Mouse (Mus musculus) forebrain, postnatal 0 days (tissue): ENCODE results near the gene Smtnl1. TPM values are rescaled to one million over a fixed set of nuclear protein-coding genes. Genes with fewer than 3 reads are reported as not detected.
A peak's percentile ranks its signal among the peaks of the same experiment; 100 is the strongest.

Experiments
- ATAC-seq: fragments of 200-750 bp; cut with Nextera tagmentation; 2 replicates; pipeline ENCODE4 v1.8.0; 2017; ENCODE audit warnings: mild to moderate bottlenecking, moderate library complexity
- DNase-seq: peaks from one replicate; pipeline ENCODE4 v3.0.0-alpha.2; 2015
- H3K27ac ChIP-seq: fragments of 300-500 bp; sonication (generic); 2 replicates; pipeline ENCODE4 v1.5.1; 2014; ENCODE audit warnings: low read depth, mild to moderate bottlenecking, antibody characterized with exemption, low read length, moderate library complexity, mixed read lengths
- H3K27me3 ChIP-seq: fragments of 300-500 bp; sonication (generic); 2 replicates; pipeline ENCODE4 v1.6.1; 2014; ENCODE audit warnings: mild to moderate bottlenecking, low read length, mixed read lengths; ENCODE audit not compliant: insufficient read depth
- H3K36me3 ChIP-seq: fragments of 300-500 bp; sonication (generic); 2 replicates; pipeline ENCODE4 v1.6.1; 2014; ENCODE audit warnings: mild to moderate bottlenecking, moderate library complexity; ENCODE audit not compliant: insufficient read depth
- H3K4me1 ChIP-seq: fragments of 300-500 bp; sonication (generic); 2 replicates; pipeline ENCODE4 v1.6.1; 2014; ENCODE audit warnings: antibody characterized with exemption; ENCODE audit not compliant: insufficient read depth
- H3K4me2 ChIP-seq: fragments of 300-500 bp; sonication (generic); 2 replicates; pipeline ENCODE4 v1.6.1; 2014; ENCODE audit warnings: low read depth, mild to moderate bottlenecking, moderate library complexity
- H3K4me3 ChIP-seq: fragments of 300-500 bp; sonication (generic); 2 replicates; pipeline ENCODE4 v1.5.1; 2014; ENCODE audit warnings: low read depth, low read length, mixed read lengths
- H3K9ac ChIP-seq: fragments of 300-500 bp; sonication (generic); 2 replicates; pipeline ENCODE4 v1.6.1; 2014; ENCODE audit warnings: mild to moderate bottlenecking
- H3K9me3 ChIP-seq: fragments of 300-500 bp; sonication (generic); 2 replicates; pipeline ENCODE4 v1.6.1; 2016; ENCODE audit warnings: low read length
- CTCF ChIP-seq: sonication (generic); IDR thresholded peaks from 2 replicates; pipeline ENCODE4 v1.5.1; 2016; ENCODE audit warnings: antibody characterized with exemption, control low read depth, low read depth
- WGBS: fragments of 180-500 bp; shearing (Covaris S2); extraction: QIAGEN DNeasy Blood & Tissue Kit; methylation state at CpG from one replicate; pipeline ENCODE4 v1.1.7; 2014; 5-methylcytosine and 5-hydroxymethylcytosine counted together
- polyA plus RNA-seq: library from polyadenylated mRNA; unstranded; fragments of >200 nt; fragmentation: Nextera tagmentation; extraction: Ambion mirVana; gene quantifications from 2 replicates; pipeline ENCODE4 v1.2.1, GENCODE M21; 2015
- total RNA-seq: library from RNA; depleted of rRNA; stranded (reverse); fragments of >200 nt; gene quantifications from 2 replicates; pipeline ENCODE4 v1.2.3, GENCODE M21; 2014

Gene Smtnl1
- total and polyA plus RNA-seq, 2 experiments from 2014 or later: 0.17 to 0.29 TPM

DNA sequence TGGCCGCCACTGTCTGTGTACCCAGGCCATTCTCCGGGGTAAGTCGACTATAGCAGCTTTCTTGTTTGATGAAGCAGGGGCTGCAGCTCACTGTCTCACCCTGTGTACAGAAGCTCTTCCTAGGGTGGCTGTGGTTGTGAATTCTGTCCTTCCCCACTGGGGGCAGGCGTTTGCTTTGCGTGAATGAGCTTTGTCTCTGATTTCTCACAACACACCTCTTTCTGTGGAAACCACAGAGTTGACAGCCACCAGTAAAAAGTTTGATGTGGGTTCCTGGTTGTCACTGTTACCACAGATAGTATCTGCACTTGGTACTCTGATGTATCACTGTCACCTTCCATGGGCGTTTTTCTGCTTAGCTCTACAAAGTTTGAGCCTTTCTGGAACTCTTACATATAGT, 43.2 kb downstream of the Smtnl1 start:
- Histone ChIP-seq H3K27me3 (no peaks in the 10 kb centered on the region), H3K27ac (no peak overlapping the region), H3K4me2 (no peak overlapping the region), H3K9ac (no peak overlapping the region), H3K9me3 (no peaks in the 10 kb centered on the region), H3K4me1 (peaks cover 5% of the 10 kb centered on the region; the same call in 1 of the 2 replicates), H3K36me3 (no peaks in the 10 kb centered on the region), H3K4me3 (no peak overlapping the region)
- 69% methylated on average over 6 of the region's 6 CpGs for WGBS
- ATAC-seq: no peak
- no peak for DNase-seq
- TF ChIP-seq CTCF: peak; percentile 38

DNA sequence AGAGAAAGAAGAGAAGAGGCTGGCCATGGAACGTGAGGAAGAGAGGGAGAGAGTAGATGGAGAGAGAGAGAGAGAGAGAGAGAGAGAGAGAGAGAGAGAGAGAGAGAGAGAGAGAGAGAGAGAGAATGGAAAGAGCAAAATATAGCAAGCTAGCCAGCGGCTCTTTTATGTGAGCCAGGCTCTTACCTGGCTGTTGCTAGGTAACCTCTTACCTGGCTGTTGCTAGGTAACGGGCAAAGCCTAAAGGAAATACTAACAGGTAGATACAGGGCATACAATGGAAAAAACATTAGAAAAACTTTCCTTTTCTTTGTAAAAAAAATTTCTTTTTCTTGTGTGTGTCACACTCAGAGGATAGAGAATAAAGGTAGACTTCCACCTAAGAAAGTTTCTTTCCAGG, 44.7 kb downstream of the Smtnl1 start:
- H3K4me2 ChIP-seq: no peak overlapping the region
- peak; percentile 67; the same call in 1 of the 2 replicates for ATAC-seq
- H3K9me3 ChIP-seq: no peaks in the 10 kb centered on the region
- H3K4me3 ChIP-seq: no peak overlapping the region
- TF ChIP-seq CTCF: no peak
- no peak overlapping the region for H3K9ac ChIP-seq
- H3K27me3 ChIP-seq: no peaks in the 10 kb centered on the region
- peak; percentile 26 for DNase-seq
- H3K27ac ChIP-seq: peak overlapping the region; percentile 62
- no peaks in the 10 kb centered on the region for H3K36me3 ChIP-seq
- H3K4me1 ChIP-seq: peaks cover 5% of the 10 kb centered on the region; the same call in 1 of the 2 replicates
- 48% methylated on average over 3 of the region's 3 CpGs for WGBS

DNA sequence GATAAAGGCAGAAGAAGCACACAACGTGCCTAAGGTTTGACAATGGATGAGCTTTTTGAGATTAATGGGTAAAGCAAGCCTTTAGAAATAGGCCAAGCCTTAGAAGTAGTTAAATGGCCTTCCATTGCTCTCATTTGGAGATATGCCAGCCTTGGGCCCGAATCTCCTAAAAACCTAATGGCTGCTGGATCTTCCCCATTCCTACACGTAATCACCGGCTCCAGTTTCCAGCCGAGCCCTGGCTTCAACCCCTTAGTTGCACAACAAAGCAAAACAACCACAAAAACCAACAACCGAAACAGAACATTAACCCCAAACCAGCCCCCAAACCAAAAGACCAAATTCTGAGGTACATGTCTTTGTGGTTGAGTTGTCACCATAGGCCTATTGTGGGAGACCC, 46.8 kb downstream of the Smtnl1 start:
- peak overlapping the region; percentile 35; the same call in 1 of the 2 replicates for H3K27ac ChIP-seq
- H3K27me3 ChIP-seq: no peaks in the 10 kb centered on the region
- no peak overlapping the region for H3K9ac ChIP-seq
- no peaks in the 10 kb centered on the region for H3K9me3 ChIP-seq
- peaks cover 5% of the 10 kb centered on the region; the same call in 1 of the 2 replicates for H3K4me1 ChIP-seq
- no peaks in the 10 kb centered on the region for H3K36me3 ChIP-seq
- ATAC-seq: no peak
- WGBS: 61% methylated on average over 6 of the region's 6 CpGs
- no peak overlapping the region for H3K4me2 ChIP-seq
- no peak for TF ChIP-seq CTCF
- DNase-seq: peak; percentile 9
- no peak overlapping the region for H3K4me3 ChIP-seq

DNA sequence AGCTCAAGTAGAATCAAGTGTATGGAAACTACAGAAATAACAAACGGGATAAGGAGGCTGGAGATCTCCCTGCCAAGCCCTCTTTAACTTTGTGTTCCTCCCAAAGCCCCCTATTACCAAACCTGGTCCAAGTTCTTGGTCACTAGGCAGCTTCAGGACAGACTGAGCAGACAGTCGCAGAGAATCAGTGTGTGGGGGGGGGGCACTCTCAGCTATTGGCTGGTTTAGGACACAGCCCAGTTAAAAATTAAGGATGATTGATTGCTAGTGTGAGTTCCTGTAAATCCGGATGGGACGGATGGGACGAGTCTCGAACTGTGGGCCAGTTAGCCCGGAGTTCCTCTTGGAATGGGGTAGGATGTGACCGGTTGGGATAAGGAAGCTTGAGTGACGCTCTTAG, 47.2 kb downstream of the Smtnl1 start, which contains the start of gene Serping1:
TSS of gene Serping1 (minus strand) at position 204 of the 400 bp plus-strand sequence.
- Histone ChIP-seq H3K4me1 (peaks cover 5% of the 10 kb centered on the region; the same call in 1 of the 2 replicates), H3K9ac (peak within 1 kb of the TSS; percentile 37), H3K27me3 (no peaks in the 10 kb centered on the region), H3K4me2 (peak within 1 kb of the TSS; percentile 42), H3K4me3 (0 out of 2 replicates have a peak within 1 kb of the TSS, but pooled peaks have one; percentile 11), H3K27ac (peak within 1 kb of the TSS; percentile 35; the same call in 1 of the 2 replicates), H3K36me3 (no peaks in the 10 kb centered on the region), H3K9me3 (no peaks in the 10 kb centered on the region)
- WGBS: 61% methylated on average over 9 of the region's 9 CpGs
- ATAC-seq: no peak
- no peak for TF ChIP-seq CTCF
- DNase-seq: no peak

DNA sequence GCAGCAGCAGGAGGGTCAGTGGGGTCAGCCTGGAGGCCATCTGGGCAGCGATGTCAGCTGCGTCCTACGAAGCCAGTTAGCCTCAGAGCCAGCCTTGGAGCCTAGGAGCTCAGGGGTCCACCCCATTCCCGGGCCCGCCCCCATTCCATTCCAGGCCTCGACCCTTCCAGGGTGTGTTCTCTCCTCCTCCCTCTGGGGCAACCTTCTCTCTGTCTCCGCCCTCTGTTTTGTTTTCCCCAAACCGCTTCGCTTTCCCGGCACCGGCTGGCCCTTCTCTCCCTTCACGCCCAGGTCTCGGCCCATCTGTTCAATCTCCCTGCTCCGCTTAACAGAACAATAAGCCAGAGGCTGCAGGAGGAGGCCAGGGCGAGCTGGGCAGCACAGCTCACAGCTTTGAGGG, 47.7 kb downstream of the Smtnl1 start:
- DNase-seq (peak; percentile 28), ATAC-seq (peak; percentile 76)
- Histone ChIP-seq H3K9me3 (no peaks in the 10 kb centered on the region), H3K4me3 (0 out of 2 replicates have a peak overlapping the region, but pooled peaks have one; percentile 11), H3K4me1 (peaks cover 5% of the 10 kb centered on the region; the same call in 1 of the 2 replicates), H3K9ac (peak overlapping the region; percentile 37), H3K4me2 (peak overlapping the region; percentile 42), H3K27ac (no peak overlapping the region), H3K36me3 (no peaks in the 10 kb centered on the region), H3K27me3 (no peaks in the 10 kb centered on the region)
- TF ChIP-seq CTCF: no peak
- WGBS: 6% methylated on average over 15 of the region's 15 CpGs

DNA sequence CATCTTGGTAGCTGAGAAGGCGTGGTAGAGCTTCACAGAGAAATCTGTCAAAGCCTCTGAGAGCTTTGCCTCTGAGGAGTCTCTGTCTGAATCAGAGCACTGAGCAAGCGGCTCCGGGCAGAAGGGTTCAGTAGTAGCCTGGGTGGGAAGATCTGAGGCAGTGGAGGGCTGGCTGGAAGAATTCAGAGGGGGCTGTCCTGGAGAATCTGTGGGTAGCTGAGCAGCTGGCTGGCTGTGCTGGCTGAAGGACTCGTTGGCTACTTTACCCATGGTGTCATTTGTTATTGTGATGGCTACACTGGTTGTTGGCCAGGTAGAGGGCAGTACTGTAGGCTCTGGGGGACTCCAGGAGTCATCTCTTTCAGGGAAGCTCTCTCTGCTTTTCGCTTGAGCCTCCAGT, 49.3 kb downstream of the Smtnl1 start:
- no peak for ATAC-seq
- Histone ChIP-seq H3K36me3 (no peaks in the 10 kb centered on the region), H3K4me3 (no peak overlapping the region), H3K9me3 (no peaks in the 10 kb centered on the region), H3K27me3 (no peaks in the 10 kb centered on the region), H3K4me2 (no peak overlapping the region), H3K4me1 (peaks cover 5% of the 10 kb centered on the region; the same call in 1 of the 2 replicates), H3K27ac (no peak overlapping the region), H3K9ac (no peak overlapping the region)
- DNase-seq: no peak
- no peak for TF ChIP-seq CTCF
- WGBS: 89% methylated on average over 5 of the region's 5 CpGs

DNA sequence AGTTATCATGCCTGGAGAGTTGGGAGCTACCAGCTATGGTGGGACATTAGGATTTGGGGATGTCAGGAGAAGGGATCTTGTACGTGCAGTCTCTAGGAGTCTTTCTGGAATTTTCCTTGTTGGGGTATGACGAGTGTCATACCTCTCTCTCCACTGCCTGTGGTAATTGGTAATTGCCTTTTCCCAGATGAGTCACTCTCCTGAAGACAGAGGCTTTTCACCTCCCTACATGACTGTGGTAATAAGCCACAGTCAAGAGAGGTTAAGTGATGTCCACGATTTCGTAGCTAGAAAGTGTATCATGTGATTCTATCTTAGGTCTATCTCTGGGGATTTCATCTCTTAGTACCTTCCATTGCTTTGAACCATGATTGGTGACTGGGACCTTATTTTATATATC, 50.0 kb downstream of the Smtnl1 start:
- peaks cover 5% of the 10 kb centered on the region; the same call in 1 of the 2 replicates for H3K4me1 ChIP-seq
- WGBS: 89% methylated on average over 4 of the region's 4 CpGs
- H3K9ac ChIP-seq: no peak overlapping the region
- H3K27me3 ChIP-seq: no peaks in the 10 kb centered on the region
- no peak overlapping the region for H3K27ac ChIP-seq
- H3K9me3 ChIP-seq: no peaks in the 10 kb centered on the region
- no peak overlapping the region for H3K4me3 ChIP-seq
- no peak for DNase-seq
- H3K36me3 ChIP-seq: no peaks in the 10 kb centered on the region
- ATAC-seq: no peak
- no peak overlapping the region for H3K4me2 ChIP-seq
- TF ChIP-seq CTCF: no peak
